Mouse (Mus musculus): ENCODE data around the gene Olfr281.
A peak's percentile ranks its signal among the peaks of the same experiment; 100 is the strongest.
"Not testable (repeated sequence)": the region's sequence is repeated elsewhere in the genome, so short reads cannot be mapped to it uniquely, and the experiment has no call there.

Gene Olfr281

GRCm38 (mm10) chr15:98452288-98452687 lies at the start of gene Olfr281:
Olfr281 (plus strand) TSS chr15:98452588.
- no peak for DNase-seq

- DNase-seq = no peak
Observed at GRCm38 (mm10) chr15:98408406-98409060, 43.9 kb upstream of the Olfr281 start.

DNA sequence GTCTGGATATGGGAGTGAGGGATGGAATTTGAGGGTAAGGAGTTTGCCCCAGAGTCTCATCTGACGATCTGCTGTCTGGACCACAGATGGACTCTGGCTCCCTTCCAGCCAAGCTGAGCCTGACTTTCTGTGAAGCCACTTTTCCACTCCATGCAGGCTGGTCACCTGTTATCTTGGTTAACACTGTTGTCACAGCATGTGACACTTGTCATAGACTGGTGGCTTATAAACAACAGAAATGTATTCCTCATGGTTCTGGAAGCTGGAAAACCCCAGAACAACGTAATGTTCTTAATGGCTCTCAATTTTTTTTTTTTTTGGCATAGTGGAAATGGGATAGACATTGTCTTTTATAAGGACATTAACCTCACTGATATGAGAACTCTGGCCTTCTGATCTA lies 42.8 kb upstream of the Olfr281 start:
- no peak for DNase-seq

GRCm38 (mm10) chr15:98410249-98410648 lies 42.1 kb upstream of the Olfr281 start:
- no peak for DNase-seq

DNA sequence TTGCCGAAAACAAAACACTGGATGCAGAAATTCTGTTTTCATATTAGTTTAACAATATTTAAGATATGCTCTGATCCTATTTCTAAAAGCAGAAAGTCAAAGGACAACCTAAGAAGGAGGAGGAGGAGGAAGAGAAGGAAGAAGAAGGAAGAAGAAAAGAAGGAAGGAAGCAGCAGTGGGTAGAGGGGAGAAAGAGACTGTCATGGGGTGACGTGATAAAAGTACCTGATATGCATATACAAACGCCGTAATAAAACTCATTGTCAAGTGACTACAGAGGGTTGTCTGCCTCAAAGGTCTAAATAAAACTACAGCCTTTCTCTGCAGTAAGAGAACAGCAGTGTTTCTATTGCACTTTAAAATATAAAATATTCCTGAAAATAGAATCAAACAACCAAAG lies 36.4 kb upstream of the Olfr281 start:
- no peak for DNase-seq

DNA sequence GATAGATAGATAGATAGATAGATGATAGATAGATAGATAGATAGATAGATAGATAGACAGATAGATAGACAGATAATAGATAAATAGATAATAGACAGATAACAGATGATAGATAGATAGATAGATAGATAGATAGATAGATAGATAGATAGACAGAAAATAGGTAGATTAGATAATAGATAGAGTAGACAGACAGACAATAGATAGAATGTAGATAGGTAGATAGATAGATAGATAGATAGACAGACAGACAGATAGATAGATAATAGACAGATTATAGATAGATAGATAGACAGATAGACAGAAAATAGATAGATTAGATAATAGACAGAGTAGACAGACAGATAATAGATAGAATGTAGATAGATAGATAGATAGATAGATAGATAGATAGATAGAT lies 35.6 kb upstream of the Olfr281 start:
- not testable (repeated sequence) for DNase-seq

DNA sequence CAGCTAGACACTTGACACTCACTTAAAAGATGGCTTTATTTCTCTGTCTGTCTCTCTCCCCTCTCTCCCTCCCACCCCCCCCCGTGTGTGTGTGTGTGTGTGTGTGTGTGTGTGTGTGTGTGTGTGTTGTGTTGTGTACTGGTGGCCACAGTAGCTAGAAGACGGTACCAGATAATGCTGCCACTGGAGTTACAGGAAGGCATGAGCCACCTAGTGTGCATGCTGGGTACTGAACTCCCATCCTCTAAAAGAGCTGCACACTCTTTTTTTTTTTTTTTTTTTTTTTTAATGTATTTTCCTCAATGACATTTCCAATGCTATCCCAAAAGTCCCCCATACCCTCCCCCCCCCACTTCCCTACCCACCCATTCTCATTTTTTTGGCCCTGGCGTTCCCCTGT lies 35.1 kb upstream of the Olfr281 start:
- not testable (repeated sequence) for DNase-seq

DNA sequence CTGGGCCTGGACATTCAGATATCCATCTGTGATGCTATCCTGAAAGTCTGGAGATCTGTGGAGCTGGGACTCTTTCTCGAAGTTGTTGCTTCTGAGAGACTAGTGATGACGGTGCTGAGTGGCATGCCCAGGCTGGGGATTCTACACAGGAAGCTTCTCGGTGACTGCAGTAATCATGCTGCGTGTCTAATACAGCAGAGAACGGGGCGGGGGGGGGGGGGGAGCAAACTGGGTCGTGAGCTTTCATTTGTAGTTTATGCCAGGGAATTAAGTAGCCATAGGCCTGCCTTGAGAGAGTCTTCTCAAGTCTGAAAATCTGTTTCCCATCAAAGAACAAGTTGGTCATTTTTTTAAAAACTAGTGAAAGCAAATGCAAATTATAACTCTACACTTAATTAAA lies 34.3 kb upstream of the Olfr281 start:
- DNase-seq = no peak

- no peak for DNase-seq
Observed at GRCm38 (mm10) chr15:98420897-98421296, 31.5 kb upstream of the Olfr281 start.

DNA sequence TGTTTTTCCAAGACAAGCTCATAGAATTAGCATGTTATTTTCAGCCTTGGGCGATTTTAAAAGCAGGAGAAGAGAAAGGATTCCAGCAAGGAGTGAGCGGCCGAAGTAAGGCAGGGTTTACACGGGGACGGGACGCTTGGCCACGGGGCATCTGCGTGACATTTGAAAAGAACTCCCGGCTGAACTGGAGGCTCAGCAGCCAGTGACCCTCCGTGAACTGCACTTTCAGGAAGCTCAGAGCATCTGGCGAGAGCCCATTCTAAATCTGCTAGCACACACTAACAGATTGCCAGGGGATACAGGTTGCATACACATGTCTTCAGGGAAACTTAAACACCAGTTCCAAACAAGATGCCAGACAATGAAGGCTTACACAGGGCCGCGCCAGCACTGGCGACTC lies 28.1 kb upstream of the Olfr281 start:
- no peak for DNase-seq

DNA sequence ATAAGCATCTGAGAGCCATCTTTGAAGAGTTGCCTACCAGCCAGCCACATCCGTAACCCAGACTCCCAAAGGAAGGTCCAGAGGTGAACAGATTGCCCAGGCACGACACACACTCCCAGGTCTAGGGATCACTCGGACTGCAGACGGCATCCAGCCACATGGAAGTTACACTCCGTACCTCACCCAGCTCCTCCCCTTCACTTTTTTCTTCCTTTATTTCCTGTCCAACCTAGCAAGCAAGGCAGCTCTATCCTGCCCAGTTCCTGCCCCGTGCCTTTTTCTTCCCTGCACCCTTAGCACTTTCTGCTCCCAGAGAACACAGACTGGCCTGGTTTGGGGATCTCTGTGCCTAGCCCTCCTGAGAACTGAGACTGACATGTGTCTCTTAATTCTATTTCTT lies 27.6 kb upstream of the Olfr281 start:
- no peak for DNase-seq

DNA sequence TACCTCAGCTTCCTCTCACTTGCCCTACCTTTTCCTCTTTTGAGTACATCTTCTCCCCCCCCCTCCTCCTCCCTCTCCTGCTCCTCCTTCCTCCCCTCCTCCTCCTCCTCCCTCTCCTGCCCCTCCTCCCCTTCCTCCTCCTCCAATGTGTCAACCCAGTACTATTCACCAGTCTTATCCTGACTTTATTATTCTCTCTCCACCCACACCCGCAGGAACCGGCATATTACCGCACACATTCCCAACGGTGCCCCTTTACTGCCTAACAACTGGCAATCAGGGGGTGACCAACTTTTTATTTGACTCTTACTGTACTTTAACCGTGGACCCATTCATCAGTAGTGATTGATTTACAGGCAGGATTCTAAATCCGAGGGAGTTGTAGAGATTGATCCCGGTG lies 27.2 kb upstream of the Olfr281 start:
- no peak for DNase-seq

DNA sequence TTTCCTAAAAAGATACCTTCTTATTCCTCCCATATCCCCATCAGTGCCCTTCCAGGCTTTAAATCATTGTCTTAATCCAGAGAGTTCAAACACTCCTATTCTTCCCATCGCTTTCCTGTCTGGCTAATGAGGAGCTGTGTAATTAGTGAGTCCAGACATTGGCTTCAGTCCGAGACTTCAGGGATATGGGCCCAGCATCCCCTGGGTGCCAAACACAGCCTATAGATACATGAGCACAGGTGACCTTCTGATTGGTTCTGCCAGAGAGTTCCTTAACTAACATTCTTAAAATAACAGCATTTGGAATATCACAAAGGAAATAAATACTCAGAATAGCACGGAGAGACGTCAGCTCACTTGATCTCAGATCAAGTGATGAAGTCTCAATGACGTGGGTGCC lies 21.5 kb upstream of the Olfr281 start, which contains the start of gene Olfr282:
Olfr282 (plus strand) TSS at position 301 of the 400 bp plus-strand sequence.
- not testable (repeated sequence) for DNase-seq

DNA sequence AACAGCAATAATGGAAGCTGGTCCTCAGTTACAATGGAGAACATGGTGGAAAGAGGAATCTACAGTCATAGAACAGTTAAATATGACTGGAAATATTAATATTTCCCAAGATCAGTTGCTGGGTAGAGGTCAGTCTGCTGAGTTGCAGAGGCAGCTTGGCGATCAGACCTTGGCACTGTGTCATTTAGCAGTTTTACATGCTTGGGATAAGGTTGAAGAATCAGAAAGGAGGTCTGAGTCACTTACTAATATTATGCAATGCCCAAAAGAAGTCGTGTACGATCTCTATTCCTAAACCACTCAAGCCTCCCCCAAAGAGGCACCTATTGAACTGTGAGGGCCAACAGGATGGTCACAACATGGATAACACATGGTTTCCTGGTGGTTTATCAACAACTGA lies 7.8 kb upstream of the Olfr281 start:
- no peak for DNase-seq

DNA sequence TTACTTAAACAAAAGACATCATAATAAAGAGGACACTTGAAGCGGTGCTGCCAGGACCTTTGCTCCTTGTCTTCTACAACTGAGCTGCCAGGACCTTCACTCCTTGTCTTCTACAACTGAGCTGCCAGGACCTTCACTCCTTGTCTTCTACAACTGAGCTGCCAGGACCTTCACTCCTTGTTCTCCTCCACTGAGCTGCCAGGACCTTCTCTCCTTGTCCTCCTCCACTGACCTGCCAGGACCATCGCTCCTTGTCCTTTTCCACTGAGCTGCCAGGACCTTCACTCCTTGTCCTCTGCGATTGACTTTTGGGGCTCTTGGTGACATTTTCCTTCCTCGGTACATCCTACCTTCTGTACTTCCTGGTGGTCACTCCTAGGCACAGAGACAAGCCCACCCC lies 3.9 kb upstream of the Olfr281 start:
- DNase-seq = peak; percentile 0

GRCm38 (mm10) chr15:98469596-98469995 lies 17.2 kb downstream of the Olfr281 start, which contains the start of gene OR5BS1P:
OR5BS1P (plus strand) TSS chr15:98469896.
- DNase-seq = no peak

- no peak for DNase-seq
Observed at GRCm38 (mm10) chr15:98471539-98471938, 19.2 kb downstream of the Olfr281 start.

- DNase-seq = no peak
Observed at GRCm38 (mm10) chr15:98474958-98475357, 22.6 kb downstream of the Olfr281 start.

- peak; percentile 23 for DNase-seq
Observed at GRCm38 (mm10) chr15:98475382-98475781, 23.0 kb downstream of the Olfr281 start.

DNA sequence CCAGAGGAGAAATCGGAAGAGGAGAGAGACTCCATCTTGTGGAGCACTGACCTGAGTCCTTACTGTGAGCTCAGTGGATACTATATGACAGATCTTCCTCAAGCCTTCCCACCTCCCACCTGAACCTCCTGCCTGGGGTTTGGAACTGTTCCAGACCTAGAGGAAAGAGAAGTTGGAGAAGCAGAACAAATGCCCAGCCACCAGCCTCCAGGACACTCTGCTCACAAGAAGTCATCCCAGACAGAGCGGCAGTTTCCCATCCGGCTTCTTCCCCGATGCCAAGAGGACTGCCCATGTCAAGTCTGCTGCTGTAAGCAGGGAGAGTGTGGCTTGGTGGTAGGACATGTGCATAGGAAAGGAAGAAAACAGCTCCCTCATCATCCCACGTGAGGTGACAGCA lies 23.9 kb downstream of the Olfr281 start:
- no peak for DNase-seq

DNA sequence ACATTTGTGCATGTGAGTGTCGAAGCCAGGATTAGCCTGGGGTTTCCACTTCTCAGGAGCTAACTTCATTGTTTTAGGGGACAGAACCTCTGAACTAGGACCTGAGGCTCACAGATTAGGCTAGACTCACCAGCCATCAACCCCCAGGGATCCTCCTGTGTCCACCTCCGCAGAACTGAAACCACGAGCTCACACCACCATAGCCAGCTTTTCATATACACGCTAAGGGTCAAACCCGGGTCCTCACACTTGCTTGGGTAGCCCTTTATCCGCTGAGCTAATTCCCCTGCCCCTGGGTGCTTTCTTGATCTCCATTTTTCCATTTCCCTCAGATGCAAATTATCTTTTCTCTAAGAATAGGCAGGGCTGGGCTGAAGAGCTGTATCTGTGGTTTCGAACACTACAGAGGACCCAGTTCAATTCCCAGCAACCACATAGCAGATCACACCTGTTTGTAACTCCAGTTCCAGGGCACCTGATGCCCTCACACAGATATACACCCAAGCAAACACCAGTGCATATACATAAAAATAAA lies 27.2 kb downstream of the Olfr281 start:
- no peak for DNase-seq

DNA sequence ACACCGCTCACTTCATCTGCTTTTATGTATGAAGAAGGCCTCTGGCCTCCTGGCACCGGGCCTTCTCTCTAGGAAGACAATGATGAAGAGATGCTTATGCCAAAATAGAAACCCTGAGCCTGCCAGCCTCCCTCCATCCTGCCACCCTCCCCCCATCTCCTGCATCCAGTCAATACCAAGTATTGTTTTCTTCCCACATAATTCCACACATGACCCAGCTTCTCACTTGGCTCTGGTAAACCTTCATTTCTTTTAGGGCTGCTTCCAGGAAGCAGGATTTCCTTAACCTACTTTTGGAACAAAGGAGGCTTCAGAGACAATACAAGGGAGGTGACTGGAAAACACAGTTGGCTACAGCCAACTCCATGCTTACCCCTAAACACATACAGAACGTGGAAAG lies 30.3 kb downstream of the Olfr281 start, which contains the start of gene Lalba:
Lalba (minus strand) TSS at position 21 of the 400 bp plus-strand sequence.
- no peak for DNase-seq

DNA sequence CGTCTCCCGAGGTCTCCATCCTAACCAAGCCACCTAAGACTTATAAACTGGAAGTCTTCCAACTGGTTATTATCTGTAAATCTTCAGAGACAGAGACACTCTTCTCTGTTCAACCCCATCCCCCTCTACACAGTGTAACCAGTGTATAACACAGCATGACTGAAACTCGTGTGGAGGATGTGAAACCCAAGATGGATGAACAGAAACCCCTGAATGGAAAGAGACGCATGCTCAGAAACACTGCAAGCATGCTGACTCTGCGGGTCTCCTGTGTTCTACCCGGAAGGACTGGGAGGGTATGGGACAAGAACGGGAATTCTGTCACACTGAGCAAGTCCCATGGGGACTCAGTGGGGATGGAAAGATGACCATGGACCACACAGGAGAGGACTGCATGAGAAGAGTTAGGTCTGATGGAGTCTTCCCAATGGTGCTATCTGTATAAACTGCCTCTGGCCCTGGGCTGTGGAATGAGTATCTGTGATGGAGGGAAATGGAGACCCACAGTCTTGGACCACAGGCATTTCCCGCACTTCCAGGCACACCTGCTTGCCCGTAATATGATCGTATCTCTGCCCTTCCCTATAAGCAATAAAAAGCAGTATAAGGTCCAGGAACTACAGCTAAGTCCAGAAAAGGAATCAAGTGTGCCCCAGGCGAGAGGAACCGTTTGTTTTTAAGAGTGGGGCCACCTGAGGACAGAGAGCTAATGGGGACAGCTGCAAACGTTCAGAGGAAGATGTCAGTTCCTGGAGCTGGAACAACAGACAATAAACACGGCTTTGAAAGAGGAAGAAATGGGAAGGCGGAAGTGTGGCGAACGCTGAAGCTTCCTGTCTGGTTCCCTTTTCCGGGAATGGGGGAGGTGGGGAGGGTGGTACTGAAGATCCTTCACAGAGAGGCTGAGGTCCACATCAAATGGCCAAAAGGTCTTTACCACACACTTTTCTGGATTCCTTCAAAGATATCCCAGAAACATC lies 31.8 kb downstream of the Olfr281 start:
- no peak for DNase-seq
